Mouse (Mus musculus) neural tube, embryonic 14.5 days (tissue): ENCODE measurements around the gene Thap11. TPM values are rescaled to one million over a fixed set of nuclear protein-coding genes. Genes with fewer than 3 reads are reported as not detected.
A peak's percentile ranks its signal among the peaks of the same experiment; 100 is the strongest.

Source experiments
- ATAC-seq: fragments of 200-750 bp; cut with Nextera tagmentation; 2 replicates; pipeline ENCODE4 v1.8.0; 2017; ENCODE audit warnings: low read depth, mild to moderate bottlenecking, moderate TSS enrichment, moderate library complexity
- H3K27ac ChIP-seq: fragments of 300-500 bp; sonication (generic); 2 replicates; pipeline ENCODE4 v1.5.1; 2014; ENCODE audit warnings: low read depth, mild to moderate bottlenecking, control low read depth, low read length, moderate library complexity, mixed read lengths
- H3K27me3 ChIP-seq: fragments of 300-500 bp; sonication (generic); 2 replicates; pipeline ENCODE4 v1.6.1; 2014; ENCODE audit warnings: low read length; ENCODE audit not compliant: control insufficient read depth, insufficient read depth
- H3K36me3 ChIP-seq: fragments of 300-500 bp; sonication (generic); 2 replicates; pipeline ENCODE4 v1.6.1; 2014; ENCODE audit warnings: low read length, mixed read lengths; ENCODE audit not compliant: control insufficient read depth, insufficient read depth
- H3K4me1 ChIP-seq: fragments of 300-500 bp; sonication (generic); 2 replicates; pipeline ENCODE4 v1.6.1; 2014; ENCODE audit warnings: low read length; ENCODE audit not compliant: control insufficient read depth, insufficient read depth
- H3K4me2 ChIP-seq: fragments of 300-500 bp; sonication (generic); 2 replicates; pipeline ENCODE4 v1.6.1; 2014; ENCODE audit warnings: mild to moderate bottlenecking, low read depth, low read length, control low read depth
- H3K4me3 ChIP-seq: fragments of 300-500 bp; sonication (generic); 2 replicates; pipeline ENCODE4 v1.5.1; 2014; ENCODE audit warnings: low read depth, low read length, control low read depth, mixed read lengths
- H3K9ac ChIP-seq: fragments of 300-500 bp; sonication (generic); replicated peaks from 2 replicates; pipeline ENCODE4 v1.6.1; 2014; ENCODE audit warnings: low read depth, mild to moderate bottlenecking, control low read depth, low read length, mixed read lengths
- H3K9me3 ChIP-seq: fragments of 300-500 bp; sonication (generic); 2 replicates; pipeline ENCODE4 v1.6.1; 2016; ENCODE audit warnings: low read length; ENCODE audit not compliant: control insufficient read depth
- WGBS: fragments of 180-500 bp; shearing (Covaris S2); extraction: QIAGEN DNeasy Blood & Tissue Kit; methylation state at CpG from one replicate; pipeline ENCODE4 v1.1.7; 2014; 5-methylcytosine and 5-hydroxymethylcytosine counted together
- polyA plus RNA-seq: library from polyadenylated mRNA; unstranded; fragments of >200 nt; fragmentation: Nextera tagmentation; extraction: Ambion mirVana; gene quantifications from 2 replicates; pipeline ENCODE4 v1.2.1, GENCODE M21; 2014

Thap11 gene
- polyA plus RNA-seq, 1 experiment from 2014 or later: 44.1 TPM

DNA sequence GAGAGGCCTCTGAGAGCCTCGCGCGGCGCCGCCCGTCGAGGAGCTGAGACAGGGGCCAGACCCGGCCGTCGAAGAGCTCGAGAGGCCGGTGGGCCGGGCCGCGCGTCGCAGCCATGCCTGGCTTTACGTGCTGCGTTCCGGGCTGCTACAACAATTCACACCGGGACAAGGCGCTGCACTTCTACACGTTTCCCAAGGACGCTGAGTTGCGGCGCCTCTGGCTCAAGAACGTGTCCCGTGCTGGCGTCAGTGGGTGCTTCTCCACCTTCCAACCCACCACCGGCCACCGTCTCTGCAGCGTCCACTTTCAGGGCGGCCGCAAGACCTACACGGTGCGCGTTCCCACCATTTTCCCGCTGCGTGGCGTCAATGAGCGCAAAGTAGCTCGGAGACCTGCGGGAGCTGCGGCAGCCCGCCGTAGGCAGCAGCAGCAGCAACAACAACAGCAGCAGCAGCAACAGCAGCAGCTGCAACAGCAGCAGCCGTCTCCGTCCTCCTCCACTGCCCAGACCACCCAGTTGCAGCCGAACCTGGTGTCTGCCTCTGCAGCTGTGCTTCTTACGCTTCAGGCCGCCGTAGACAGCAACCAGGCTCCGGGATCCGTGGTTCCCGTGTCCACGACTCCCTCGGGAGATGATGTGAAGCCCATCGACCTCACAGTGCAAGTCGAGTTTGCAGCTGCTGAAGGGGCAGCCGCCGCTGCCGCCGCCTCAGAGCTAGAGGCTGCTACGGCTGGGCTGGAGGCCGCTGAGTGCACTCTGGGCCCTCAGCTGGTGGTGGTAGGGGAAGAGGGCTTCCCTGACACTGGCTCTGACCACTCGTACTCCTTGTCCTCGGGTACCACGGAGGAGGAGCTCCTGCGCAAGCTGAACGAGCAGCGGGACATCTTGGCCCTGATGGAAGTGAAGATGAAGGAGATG is 576 bp downstream of the Thap11 start:
- H3K4me1 ChIP-seq: peaks cover 34% of the 10 kb centered on the region
- no peaks in the 10 kb centered on the region for H3K27me3 ChIP-seq
- peak; percentile 15 for ATAC-seq
- peak overlapping the region; percentile 75 for H3K27ac ChIP-seq
- under 1% methylated on average over 71 of the region's 71 CpGs for WGBS
- no peaks in the 10 kb centered on the region for H3K9me3 ChIP-seq
- peak overlapping the region; percentile 78 for H3K4me3 ChIP-seq
- no peaks in the 10 kb centered on the region for H3K36me3 ChIP-seq
- H3K4me2 ChIP-seq: peak overlapping the region; percentile 98
- H3K9ac ChIP-seq: peak overlapping the region; percentile 69

- Histone ChIP-seq H3K9ac (peak overlapping the region; percentile 69), H3K4me1 (peaks cover 32% of the 10 kb centered on the region), H3K9me3 (no peaks in the 10 kb centered on the region), H3K36me3 (no peaks in the 10 kb centered on the region), H3K27me3 (no peaks in the 10 kb centered on the region), H3K4me2 (peak overlapping the region; percentile 98), H3K27ac (peak overlapping the region; percentile 75), H3K4me3 (peak overlapping the region; percentile 78)
- WGBS: 23% methylated on average over 15 of the region's 15 CpGs
- ATAC-seq: no peak
These were observed 1.4 kb downstream of the Thap11 start for GRCm38 (mm10) chr8:105856168-105856835.

- H3K4me2 ChIP-seq: no peak overlapping the region
- H3K9ac ChIP-seq: no peak overlapping the region
- no peak overlapping the region for H3K4me3 ChIP-seq
- ATAC-seq: no peak
- H3K36me3 ChIP-seq: no peaks in the 10 kb centered on the region
- peaks cover 44% of the 10 kb centered on the region for H3K4me1 ChIP-seq
- no peaks in the 10 kb centered on the region for H3K27me3 ChIP-seq
- no peaks in the 10 kb centered on the region for H3K9me3 ChIP-seq
- 90% methylated on average over 5 of the region's 5 CpGs for WGBS
- no peak overlapping the region for H3K27ac ChIP-seq
These were observed 3.6 kb downstream of the Thap11 start for GRCm38 (mm10) chr8:105858495-105858894.

GRCm38 (mm10) chr8:105859314-105859713 is 4.4 kb downstream of the Thap11 start:
- Histone ChIP-seq H3K4me2 (no peak overlapping the region), H3K9ac (no peak overlapping the region), H3K4me1 (peaks cover 45% of the 10 kb centered on the region), H3K27me3 (no peaks in the 10 kb centered on the region), H3K9me3 (no peaks in the 10 kb centered on the region), H3K4me3 (no peak overlapping the region), H3K36me3 (no peaks in the 10 kb centered on the region), H3K27ac (no peak overlapping the region)
- WGBS: 80% methylated on average over 5 of the region's 5 CpGs
- ATAC-seq: no peak

GRCm38 (mm10) chr8:105860143-105860981 is 5.4 kb downstream of the Thap11 start, which contains the start of gene Nutf2:
TSS of gene Nutf2 (plus strand) at chr8:105860580.
- H3K27me3 ChIP-seq: no peaks in the 10 kb centered on the region
- peak within 1 kb of the TSS; percentile 74 for H3K27ac ChIP-seq
- H3K36me3 ChIP-seq: no peaks in the 10 kb centered on the region
- peak within 1 kb of the TSS; percentile 75 for H3K9ac ChIP-seq
- under 1% methylated on average over 57 of the region's 59 CpGs for WGBS
- no peaks in the 10 kb centered on the region for H3K9me3 ChIP-seq
- peak within 1 kb of the TSS; percentile 87 for H3K4me2 ChIP-seq
- H3K4me3 ChIP-seq: peak within 1 kb of the TSS; percentile 90
- H3K4me1 ChIP-seq: peaks cover 44% of the 10 kb centered on the region
- peak; percentile 97 for ATAC-seq

GRCm38 (mm10) chr8:105861951-105862350 is 7.0 kb downstream of the Thap11 start:
- Histone ChIP-seq H3K27me3 (no peaks in the 10 kb centered on the region), H3K4me2 (peak overlapping the region; percentile 87), H3K36me3 (peaks cover 5% of the 10 kb centered on the region), H3K9me3 (no peaks in the 10 kb centered on the region), H3K4me3 (peak overlapping the region; percentile 90), H3K9ac (peak overlapping the region; percentile 75), H3K4me1 (peaks cover 32% of the 10 kb centered on the region), H3K27ac (no peak overlapping the region)
- WGBS: 0% methylated on average over 1 of the region's 1 CpGs
- no peak for ATAC-seq

GRCm38 (mm10) chr8:105866364-105867029 is 11.6 kb downstream of the Thap11 start:
- no peaks in the 10 kb centered on the region for H3K27me3 ChIP-seq
- no peak overlapping the region for H3K27ac ChIP-seq
- ATAC-seq: no peak
- peaks cover 13% of the 10 kb centered on the region for H3K4me1 ChIP-seq
- H3K4me2 ChIP-seq: no peak overlapping the region
- 90% methylated on average over 6 of the region's 6 CpGs for WGBS
- H3K36me3 ChIP-seq: peaks cover 17% of the 10 kb centered on the region
- H3K9ac ChIP-seq: no peak overlapping the region
- no peaks in the 10 kb centered on the region for H3K9me3 ChIP-seq
- H3K4me3 ChIP-seq: no peak overlapping the region

DNA sequence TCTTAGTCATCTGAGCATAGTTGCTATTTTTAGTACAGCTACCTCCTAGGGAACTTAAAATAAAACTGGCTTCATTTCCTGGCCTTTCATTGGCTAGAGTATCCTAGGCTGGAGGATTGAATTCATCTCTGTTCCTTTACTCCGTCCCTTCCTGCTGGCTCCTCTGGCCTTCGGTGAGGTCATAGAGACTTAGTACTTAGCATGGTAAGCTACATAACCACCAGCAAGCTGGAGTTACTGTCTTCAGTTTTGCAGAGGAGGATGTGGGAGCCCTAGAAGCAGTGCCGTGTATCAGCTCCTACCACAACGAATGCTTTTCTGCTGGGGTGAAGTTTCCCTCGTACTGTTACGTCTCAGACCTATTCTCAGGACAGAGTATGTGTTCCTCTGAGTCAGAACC is 19.4 kb downstream of the Thap11 start:
- no peak overlapping the region for H3K9ac ChIP-seq
- peaks cover 35% of the 10 kb centered on the region for H3K36me3 ChIP-seq
- no peak for ATAC-seq

More for the DNA sequence above, 19.4 kb downstream of the Thap11 start:
- Histone ChIP-seq H3K27me3 (no peaks in the 10 kb centered on the region), H3K4me2 (no peak overlapping the region), H3K27ac (no peak overlapping the region), H3K9me3 (no peaks in the 10 kb centered on the region), H3K4me1 (no peaks in the 10 kb centered on the region), H3K4me3 (no peak overlapping the region)
- WGBS: 83% methylated on average over 6 of the region's 6 CpGs
